Mouse (Mus musculus) CH12.LX (cell line): ENCODE results near the gene Srrm4. TPM values are rescaled to one million over a fixed set of nuclear protein-coding genes. Genes with fewer than 3 reads are reported as not detected.

Experiments
- DNase-seq: peaks from one replicate; pipeline ENCODE4 v3.0.0-alpha.2; 2013; ENCODE audit errors: extremely low read depth
- H3K27ac ChIP-seq: 2 replicates; pipeline ENCODE4 v1.5.1; 2012; ENCODE audit warnings: low read depth, mild to moderate bottlenecking, control low read depth, moderate library complexity; ENCODE audit not compliant: insufficient read depth
- H3K27me3 ChIP-seq: replicated peaks from 2 replicates; pipeline ENCODE3; 2012; ENCODE audit warnings: inconsistent platforms
- H3K36me3 ChIP-seq, 2 experiments: replicated peaks in 1 of 2; 2 replicates each; pipeline versions ENCODE3 to v1.6.1; 2012; ENCODE audit warnings: inconsistent platforms in 1 of 2, low read length in 1 of 2, mild to moderate bottlenecking in 1 of 2, mixed read lengths in 1 of 2, moderate library complexity in 1 of 2; ENCODE audit not compliant: control insufficient read depth in 1 of 2, insufficient read depth in 1 of 2
- H3K4me1 ChIP-seq, 2 experiments: 2 replicates each; pipeline ENCODE4 v1.6.1; 2012; ENCODE audit warnings: inconsistent platforms in 1 of 2, moderate library complexity in 1 of 2; ENCODE audit not compliant: insufficient read depth in 2 of 2, control insufficient read depth in 1 of 2
- H3K4me2 ChIP-seq: 2 replicates; pipeline ENCODE4 v1.6.1; 2012; ENCODE audit warnings: low read depth, mild to moderate bottlenecking, control low read depth; ENCODE audit not compliant: poor library complexity, insufficient read depth, severe bottlenecking
- H3K4me3 ChIP-seq, 3 experiments: fragments of 150-350 bp in 1 of 3; sonication (generic) in 1 of 3; replicated peaks in 1 of 3; 2 replicates each; pipeline versions ENCODE3 to v1.5.1; 2011 to 2012; ENCODE audit warnings: low read depth in 2 of 3, low read length in 2 of 3, mild to moderate bottlenecking in 2 of 3, moderate library complexity in 2 of 3, control low read depth in 1 of 3, improper control_type of control experiment in 1 of 3, inconsistent platforms in 1 of 3, mixed read lengths in 1 of 3; ENCODE audit not compliant: poor library complexity in 1 of 3
- H3K79me2 ChIP-seq: replicated peaks from 2 replicates; pipeline ENCODE4 v1.6.1; 2012; ENCODE audit warnings: mild to moderate bottlenecking, moderate library complexity; ENCODE audit not compliant: control insufficient read depth, poor library complexity, insufficient read depth, severe bottlenecking; ENCODE audit errors: extremely low read depth
- H3K9ac ChIP-seq: 2 replicates; pipeline ENCODE4 v1.6.1; 2012; ENCODE audit warnings: low read depth, mild to moderate bottlenecking, control low read depth, moderate library complexity; ENCODE audit not compliant: insufficient read depth
- H3K9me3 ChIP-seq: replicated peaks from 2 replicates; pipeline ENCODE3; 2012; ENCODE audit warnings: low read length, inconsistent platforms, mixed read lengths
- CHD1 ChIP-seq: IDR thresholded peaks from 2 replicates; pipeline ENCODE4 v1.6.1; 2012; ENCODE audit warnings: low read depth, low read length, improper control_type of control experiment, inconsistent platforms
- CTCF ChIP-seq, 2 experiments: IDR thresholded peaks in 1 of 2; conservative IDR thresholded peaks in 1 of 2; 2 replicates each; pipeline ENCODE4 v1.5.1; 2011 to 2012; ENCODE audit warnings: low read depth in 2 of 2, low read length in 2 of 2, improper control_type of control experiment in 1 of 2, inconsistent platforms in 1 of 2, mild to moderate bottlenecking in 1 of 2, moderate library complexity in 1 of 2
- E2F4 ChIP-seq: IDR thresholded peaks from 2 replicates; pipeline ENCODE4 v1.6.1; 2011; ENCODE audit warnings: low read depth, low read length, improper control_type of control experiment; ENCODE audit not compliant: insufficient replicate concordance
- ELF1 ChIP-seq: IDR thresholded peaks from 2 replicates; pipeline ENCODE4 v1.6.1; 2014; ENCODE audit warnings: low read depth, mild to moderate bottlenecking, inconsistent platforms, low read length, improper control_type of control experiment
- ETS1 ChIP-seq: conservative IDR thresholded peaks from 2 replicates; pipeline ENCODE4 v1.6.1; 2012; ENCODE audit warnings: low read depth, mild to moderate bottlenecking, inconsistent platforms, low read length, improper control_type of control experiment, moderate library complexity
- GABPA ChIP-seq: IDR thresholded peaks from 2 replicates; pipeline ENCODE4 v1.6.1; 2012; ENCODE audit warnings: low read depth, low read length, improper control_type of control experiment, inconsistent platforms; ENCODE audit not compliant: insufficient replicate concordance
- HCFC1 ChIP-seq: IDR thresholded peaks from 2 replicates; pipeline ENCODE4 v1.6.1; 2012; ENCODE audit warnings: low read depth, mild to moderate bottlenecking, inconsistent platforms, low read length, improper control_type of control experiment
- IRF4 ChIP-seq: IDR thresholded peaks from 2 replicates; pipeline ENCODE4 v1.6.1; 2014; ENCODE audit warnings: low read depth, mild to moderate bottlenecking, inconsistent platforms, low read length, improper control_type of control experiment
- JUN ChIP-seq: IDR thresholded peaks from 2 replicates; pipeline ENCODE4 v1.6.1; 2011; ENCODE audit warnings: low read depth, mild to moderate bottlenecking, low read length, improper control_type of control experiment, moderate library complexity; ENCODE audit not compliant: insufficient read depth
- KAT2A ChIP-seq: IDR thresholded peaks from 2 replicates; pipeline ENCODE4 v1.6.1; 2012; ENCODE audit warnings: low read length, improper control_type of control experiment, inconsistent platforms; ENCODE audit not compliant: insufficient replicate concordance
- MAFK ChIP-seq: IDR thresholded peaks from 2 replicates; pipeline ENCODE4 v1.6.1; 2011; ENCODE audit warnings: low read length, improper control_type of control experiment; ENCODE audit not compliant: insufficient replicate concordance
- MAZ ChIP-seq: IDR thresholded peaks from 2 replicates; pipeline ENCODE4 v1.6.1; 2012; ENCODE audit warnings: low read depth, mild to moderate bottlenecking, inconsistent platforms, low read length, improper control_type of control experiment, moderate library complexity
- MEF2A ChIP-seq: IDR thresholded peaks from 2 replicates; pipeline ENCODE4 v1.6.1; 2014; ENCODE audit warnings: low read depth, mild to moderate bottlenecking, inconsistent platforms, low read length, improper control_type of control experiment, borderline replicate concordance
- MYC ChIP-seq: IDR thresholded peaks from 2 replicates; pipeline ENCODE4 v1.6.1; 2011; ENCODE audit warnings: low read depth, mild to moderate bottlenecking, improper control_type of control experiment, low read length
- NELFE ChIP-seq: IDR thresholded peaks from 2 replicates; pipeline ENCODE4 v1.6.1; 2011; ENCODE audit warnings: low read depth, low read length, improper control_type of control experiment
- NRF1 ChIP-seq: IDR thresholded peaks from 2 replicates; pipeline ENCODE4 v1.6.1; 2014; ENCODE audit warnings: low read depth, mild to moderate bottlenecking, inconsistent platforms, low read length, improper control_type of control experiment, moderate library complexity
- RAD21 ChIP-seq: IDR thresholded peaks from 2 replicates; pipeline ENCODE4 v1.6.1; 2011; ENCODE audit warnings: low read depth, mild to moderate bottlenecking, low read length, improper control_type of control experiment, moderate library complexity
- RCOR1 ChIP-seq: conservative IDR thresholded peaks from 2 replicates; pipeline ENCODE4 v1.6.1; 2012; ENCODE audit warnings: low read depth, mild to moderate bottlenecking, inconsistent platforms, low read length, improper control_type of control experiment
- SIN3A ChIP-seq: IDR thresholded peaks from 2 replicates; pipeline ENCODE4 v1.6.1; 2012; ENCODE audit warnings: low read length, improper control_type of control experiment, inconsistent platforms
- SMC3 ChIP-seq: IDR thresholded peaks from 2 replicates; pipeline ENCODE4 v1.6.1; 2011; ENCODE audit warnings: low read depth, low read length, improper control_type of control experiment
- TBP ChIP-seq: conservative IDR thresholded peaks from 2 replicates; pipeline ENCODE4 v1.6.1; 2011; ENCODE audit warnings: low read depth, low read length, improper control_type of control experiment
- TCF12 ChIP-seq: IDR thresholded peaks from 2 replicates; pipeline ENCODE4 v1.6.1; 2014; ENCODE audit warnings: low read depth, mild to moderate bottlenecking, inconsistent platforms, low read length, improper control_type of control experiment
- USF1 ChIP-seq: IDR thresholded peaks from 2 replicates; pipeline ENCODE4 v1.6.1; 2014; ENCODE audit warnings: low read depth, mild to moderate bottlenecking, inconsistent platforms, low read length, improper control_type of control experiment
- USF2 ChIP-seq: conservative IDR thresholded peaks from 2 replicates; pipeline ENCODE4 v1.6.1; 2011; ENCODE audit warnings: low read depth, low read length, improper control_type of control experiment
- ZC3H11A ChIP-seq: IDR thresholded peaks from 2 replicates; pipeline ENCODE4 v1.6.1; 2012; ENCODE audit warnings: low read depth, mild to moderate bottlenecking, inconsistent platforms, low read length, improper control_type of control experiment
- dilution Hi-C: fragments of 300-500 bp; cut with MboI; formaldehyde crosslinking; loops from 2 replicates; pipeline ENCODE4 v1.14.3; 2020; ENCODE audit warnings: low sequenced_read_pairs; ENCODE audit not compliant: extremely low pct_unique_long_range_greater_than_20kb, extremely low pct_ligation_motif_present
- in situ Hi-C: fragments of 300-500 bp; cut with MboI; formaldehyde crosslinking; loops from 3 replicates; pipeline ENCODE4 v1.14.3; 2019; ENCODE audit warnings: low sequenced_read_pairs, low pct_ligation_motif_present, low pct_unique_long_range_greater_than_20kb, mixed read lengths
- polyA plus RNA-seq: library from polyadenylated mRNA; unstranded; fragments of >175 nt; gene quantifications from 2 replicates; pipeline ENCODE4 v1.2.1, GENCODE M21; 2012; ENCODE audit warnings: low read depth; ENCODE audit not compliant: insufficient read length
- total RNA-seq, 2 experiments: library from RNA; depleted of rRNA; stranded (reverse); fragments of 300-350 nt in 1 of 2; fragments of >200 nt in 1 of 2; gene quantifications; 2 replicates each; pipeline ENCODE4 v1.2.3; 2012 to 2014

Gene Srrm4
- total and polyA plus RNA-seq, 3 experiments: not detected

- no peak for DNase-seq
- Histone ChIP-seq H3K36me3 (no peaks in the 10 kb centered on the region), H3K4me3 (no peak overlapping the region), H3K27ac (no peak overlapping the region), H3K79me2 (no peaks in the 10 kb centered on the region), H3K27me3 (no peaks in the 10 kb centered on the region), H3K9me3 (peaks cover 84% of the 10 kb centered on the region), H3K4me2 (no peak overlapping the region), H3K4me1 (no peaks in the 10 kb centered on the region), H3K9ac (no peak overlapping the region)
- in situ Hi-C loops: no loop called here
- dilution Hi-C loops: no loop called here
- no peak for TF ChIP-seq TCF12
- no peak for TF ChIP-seq MEF2A
- no peak for TF ChIP-seq ELF1
- no peak for TF ChIP-seq ZC3H11A
- TF ChIP-seq RAD21: no peak
- TF ChIP-seq E2F4: no peak
- TF ChIP-seq KAT2A: no peak
- no peak for TF ChIP-seq NRF1
- no peak for TF ChIP-seq ETS1
- no peak for TF ChIP-seq MAFK
- no peak for TF ChIP-seq CTCF (conservative IDR thresholded peaks at IDR 0.05 in 1 of 2, IDR thresholded peaks at IDR 0.05 in 1 of 2; ENCODE audit: low read depth in 2 of 2, low read length in 2 of 2)
- no peak for TF ChIP-seq NELFE
- TF ChIP-seq MYC: no peak
Measured at GRCm38 (mm10) chr5:116476006-116476405, 115.6 kb downstream of the Srrm4 start.

- Histone ChIP-seq H3K79me2 (no peaks in the 10 kb centered on the region), H3K4me2 (no peak overlapping the region), H3K36me3 (no peaks in the 10 kb centered on the region)
- no peak for TF ChIP-seq CHD1
- TF ChIP-seq SMC3: no peak
- no peak for TF ChIP-seq MAFK
- no peak for TF ChIP-seq USF1
- no peak for TF ChIP-seq USF2
- no peak for TF ChIP-seq SIN3A
- no peak for TF ChIP-seq GABPA
- no peak for TF ChIP-seq MYC
- no peak for TF ChIP-seq JUN
- TF ChIP-seq CTCF (conservative IDR thresholded peaks at IDR 0.05 in 1 of 2, IDR thresholded peaks at IDR 0.05 in 1 of 2; ENCODE audit: low read depth in 2 of 2, low read length in 2 of 2): no peak
- TF ChIP-seq MAZ: no peak
- no peak for TF ChIP-seq TBP
- no peak for TF ChIP-seq ETS1
- no peak for TF ChIP-seq IRF4
- no peak for TF ChIP-seq RCOR1
- TF ChIP-seq HCFC1: no peak
- TF ChIP-seq, all 38 proteins: peak for 0
- DNase-seq: no peak
- dilution Hi-C loops: no loop called here
- Histone ChIP-seq H3K4me3 (no peak overlapping the region), H3K4me1 (no peaks in the 10 kb centered on the region), H3K27me3 (no peaks in the 10 kb centered on the region), H3K9ac (no peak overlapping the region), H3K9me3 (peaks cover 83% of the 10 kb centered on the region), H3K27ac (no peak overlapping the region)
- in situ Hi-C loops: no loop called here
Measured at GRCm38 (mm10) chr5:116461354-116462042, 130.1 kb downstream of the Srrm4 start.
